Mouse (Mus musculus) forebrain, embryonic 12.5 days (tissue): ENCODE measurements around the gene Tnfrsf14. TPM values are rescaled to one million over a fixed set of nuclear protein-coding genes. Genes with fewer than 3 reads are reported as not detected.

Experiments
- ATAC-seq: fragments of 200-750 bp; cut with Nextera tagmentation; 2 replicates; pipeline ENCODE4 v1.8.0; 2017; ENCODE audit warnings: moderate TSS enrichment; ENCODE audit not compliant: low FRiP score
- H3K27ac ChIP-seq: fragments of 300-500 bp; sonication (generic); 2 replicates; pipeline ENCODE4 v1.5.1; 2016; ENCODE audit warnings: mild to moderate bottlenecking
- H3K27me3 ChIP-seq: fragments of 300-500 bp; sonication (generic); 2 replicates; pipeline ENCODE4 v1.6.1; 2016; ENCODE audit warnings: mild to moderate bottlenecking
- H3K36me3 ChIP-seq: fragments of 300-500 bp; sonication (generic); replicated peaks from 2 replicates; pipeline ENCODE4 v1.6.1; 2016; ENCODE audit warnings: mild to moderate bottlenecking
- H3K4me1 ChIP-seq: fragments of 300-500 bp; sonication (generic); 2 replicates; pipeline ENCODE4 v1.6.1; 2016
- H3K4me2 ChIP-seq: fragments of 300-500 bp; sonication (generic); 2 replicates; pipeline ENCODE4 v1.6.1; 2016; ENCODE audit warnings: mild to moderate bottlenecking, moderate library complexity
- H3K4me3 ChIP-seq: fragments of 300-500 bp; sonication (generic); replicated peaks from 2 replicates; pipeline ENCODE4 v1.5.1; 2016; ENCODE audit warnings: mild to moderate bottlenecking
- H3K9ac ChIP-seq: fragments of 300-500 bp; sonication (generic); 2 replicates; pipeline ENCODE4 v1.6.1; 2016; ENCODE audit warnings: mild to moderate bottlenecking
- H3K9me3 ChIP-seq: fragments of 300-500 bp; sonication (generic); 2 replicates; pipeline ENCODE4 v1.6.1; 2016
- WGBS: fragments of 180-500 bp; shearing (Covaris S2); methylation state at CpG from one replicate; pipeline ENCODE4 v1.1.7; 2016; 5-methylcytosine and 5-hydroxymethylcytosine counted together
- polyA plus RNA-seq: library from polyadenylated mRNA; unstranded; fragments of >200 nt; fragmentation: Nextera tagmentation; extraction: Ambion mirVana; gene quantifications from 2 replicates; pipeline ENCODE4 v1.2.1, GENCODE M21; 2016

Gene Tnfrsf14
- polyA plus RNA-seq, 1 experiment from 2014 or later, result 1.2 TPM

DNA sequence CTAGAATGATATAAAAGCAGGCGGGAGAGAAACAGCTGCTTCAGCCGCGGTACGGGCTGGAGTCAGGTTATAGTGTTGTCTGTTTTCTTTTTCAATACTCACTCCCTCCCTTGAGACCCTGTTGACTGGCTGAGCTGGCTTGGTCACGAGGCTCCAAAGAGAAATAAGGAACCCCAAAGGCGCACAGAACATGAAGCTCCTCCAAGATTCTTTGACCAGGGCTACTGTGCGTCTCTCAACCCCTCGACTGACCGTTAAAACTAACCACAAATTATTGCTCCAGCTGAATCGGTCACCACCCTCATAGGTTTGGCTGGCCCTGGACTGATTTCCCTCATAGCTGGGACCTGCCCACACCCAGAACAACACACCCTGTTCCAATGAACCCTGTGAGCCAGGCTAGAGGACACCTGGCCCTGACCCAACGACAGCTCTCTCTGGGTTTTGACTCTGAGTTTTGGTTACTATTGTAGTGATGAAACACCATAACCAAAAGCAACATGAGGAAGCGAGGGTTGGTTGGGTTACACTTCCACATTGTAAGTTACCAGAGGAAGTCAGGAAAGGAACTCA, 811 bp upstream of the Tnfrsf14 start:
- no peak overlapping the region for H3K9ac ChIP-seq
- 87% methylated on average over 12 of the region's 12 CpGs for WGBS
- no peak overlapping the region for H3K27ac ChIP-seq
- no peak overlapping the region for H3K4me3 ChIP-seq
- no peak overlapping the region for H3K4me2 ChIP-seq
- H3K9me3 ChIP-seq, result no peaks in the 10 kb centered on the region
- peaks cover 4% of the 10 kb centered on the region for H3K4me1 ChIP-seq
- no peaks in the 10 kb centered on the region for H3K27me3 ChIP-seq
- ATAC-seq, result no peak
- H3K36me3 ChIP-seq, result no peaks in the 10 kb centered on the region

DNA sequence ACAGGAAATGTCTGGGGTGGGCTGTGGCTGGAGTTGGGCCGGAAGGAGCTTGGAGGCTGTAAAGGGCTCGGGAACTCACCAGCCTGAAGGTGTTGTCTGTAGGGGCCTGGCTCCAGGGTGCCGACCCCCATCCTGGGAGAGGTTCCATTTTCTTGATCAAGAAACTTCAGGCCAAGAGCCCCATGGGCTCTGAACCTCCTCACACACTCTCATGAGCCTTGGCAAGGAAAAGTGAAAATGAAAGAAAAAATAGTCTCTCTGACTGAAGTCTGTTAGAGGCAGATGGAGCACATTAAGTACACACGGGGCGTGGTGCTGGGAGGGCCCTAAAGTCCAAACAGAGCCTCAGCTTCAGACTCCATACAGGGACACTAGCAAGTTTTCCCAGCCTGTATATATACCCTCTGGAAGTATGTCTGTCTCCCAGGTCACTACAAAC, 445 bp downstream of the Tnfrsf14 start:
- WGBS, result 80% methylated on average over 5 of the region's 5 CpGs
- Histone ChIP-seq H3K4me3 (no peak overlapping the region), H3K27ac (no peak overlapping the region; the same call in 1 of the 2 replicates), H3K27me3 (0 out of 2 replicates have a peak, but pooled peaks cover 5% of the 10 kb centered on the region), H3K9me3 (no peaks in the 10 kb centered on the region), H3K36me3 (no peaks in the 10 kb centered on the region), H3K4me2 (no peak overlapping the region), H3K4me1 (peaks cover 4% of the 10 kb centered on the region), H3K9ac (no peak overlapping the region)
- no peak for ATAC-seq

DNA sequence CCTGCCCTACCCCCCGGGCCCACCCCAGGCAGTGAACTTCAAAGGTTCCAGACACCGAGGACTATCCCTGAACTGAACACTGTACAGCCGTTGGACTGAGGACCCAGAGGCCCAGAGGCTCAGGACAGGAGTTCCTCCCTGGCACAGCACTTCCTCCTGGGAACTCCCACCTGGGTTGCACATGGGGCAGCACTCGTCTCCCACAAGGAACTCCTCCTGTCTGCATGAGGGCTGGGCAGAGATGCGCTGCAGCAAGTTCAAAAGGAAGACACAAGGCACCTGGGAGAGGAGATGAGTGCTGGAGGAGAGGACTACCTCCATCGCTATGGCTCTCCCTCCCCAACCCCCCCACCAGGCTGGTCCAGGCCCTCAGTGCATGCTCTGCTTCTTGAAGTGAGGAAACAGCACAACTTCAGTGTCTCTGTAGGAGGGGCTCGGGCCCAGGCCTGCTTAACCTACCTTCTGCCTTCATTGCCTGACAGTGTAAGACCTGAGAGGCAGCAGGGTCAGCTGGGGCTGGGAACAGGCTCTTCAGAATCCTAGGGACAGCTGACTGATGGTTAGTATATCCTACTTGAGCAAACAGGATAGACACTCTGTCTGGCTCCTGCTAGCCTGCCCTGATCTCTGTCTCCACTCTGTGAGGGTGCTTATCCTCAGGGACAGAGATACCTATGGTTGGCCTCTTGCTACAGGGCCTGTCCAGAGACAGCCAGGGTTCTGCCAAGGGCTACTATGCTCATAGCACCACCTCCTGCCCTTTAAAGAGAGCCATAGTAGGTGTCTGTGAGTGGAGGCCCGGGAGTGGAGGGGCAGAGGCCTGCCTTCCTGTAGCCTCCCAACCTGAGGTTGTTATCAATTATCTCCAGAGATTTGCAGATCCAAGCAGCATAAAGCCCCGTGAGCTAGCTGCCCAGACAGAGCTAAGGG, 1.1 kb downstream of the Tnfrsf14 start:
- no peak overlapping the region for H3K4me3 ChIP-seq
- H3K9me3 ChIP-seq, result no peaks in the 10 kb centered on the region
- no peak overlapping the region for H3K4me2 ChIP-seq
- H3K27ac ChIP-seq, result no peak overlapping the region; the same call in 1 of the 2 replicates
- peaks cover 4% of the 10 kb centered on the region for H3K4me1 ChIP-seq
- H3K9ac ChIP-seq, result no peak overlapping the region
- H3K27me3 ChIP-seq, result 0 out of 2 replicates have a peak, but pooled peaks cover 5% of the 10 kb centered on the region
- ATAC-seq, result no peak
- WGBS, result 75% methylated on average over 9 of the region's 9 CpGs
- no peaks in the 10 kb centered on the region for H3K36me3 ChIP-seq

DNA sequence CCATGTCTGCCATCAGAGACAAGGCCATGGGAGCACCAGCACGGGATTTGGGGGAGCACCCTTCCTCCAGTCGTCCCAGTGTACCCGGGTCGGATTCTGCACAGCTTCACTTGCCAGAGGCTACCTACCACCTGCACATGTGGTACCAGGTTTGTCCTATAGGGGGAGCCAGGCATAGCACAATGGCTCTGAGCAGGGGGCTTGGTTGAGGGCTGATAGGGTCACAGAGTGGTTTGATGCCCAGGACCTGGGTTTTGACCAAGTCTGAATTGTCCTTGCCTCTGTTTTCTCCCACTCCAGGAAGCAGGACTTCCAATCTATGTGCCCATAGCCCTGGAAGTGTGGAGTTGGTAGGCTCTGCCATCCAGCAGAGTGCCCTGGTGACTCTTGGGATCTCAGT, 3.0 kb downstream of the Tnfrsf14 start:
- H3K4me3 ChIP-seq, result no peak overlapping the region
- H3K9me3 ChIP-seq, result no peaks in the 10 kb centered on the region
- H3K9ac ChIP-seq, result no peak overlapping the region
- no peak overlapping the region for H3K27ac ChIP-seq
- no peaks in the 10 kb centered on the region for H3K36me3 ChIP-seq
- H3K4me2 ChIP-seq, result no peak overlapping the region
- H3K27me3 ChIP-seq, result 0 out of 2 replicates have a peak, but pooled peaks cover 5% of the 10 kb centered on the region
- WGBS, result 57% methylated on average over 4 of the region's 4 CpGs
- peaks cover 4% of the 10 kb centered on the region for H3K4me1 ChIP-seq
- ATAC-seq, result no peak

DNA sequence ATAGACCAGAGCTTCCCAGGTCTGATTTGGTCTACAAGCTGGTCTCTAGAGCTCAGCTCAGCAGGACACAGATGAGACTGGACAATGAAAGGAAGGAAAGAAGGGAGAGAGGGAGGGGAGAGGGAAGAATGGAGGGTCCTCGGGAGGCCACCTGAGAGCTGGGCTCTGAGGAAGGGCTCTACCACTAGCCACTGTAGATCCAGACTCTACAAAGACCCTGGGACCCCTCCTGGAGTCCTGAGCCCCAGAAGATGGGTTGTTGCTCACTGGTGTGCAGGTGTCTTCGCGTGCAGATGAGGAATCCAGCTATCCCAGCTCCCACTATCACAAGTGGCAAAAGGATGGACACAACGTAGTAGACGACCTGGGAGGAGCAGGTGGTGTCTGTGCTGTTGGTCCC, 5.4 kb downstream of the Tnfrsf14 start:
- Histone ChIP-seq H3K27me3 (0 out of 2 replicates have a peak, but pooled peaks cover 5% of the 10 kb centered on the region), H3K4me3 (no peak overlapping the region), H3K4me1 (no peaks in the 10 kb centered on the region), H3K9ac (no peak overlapping the region), H3K36me3 (no peaks in the 10 kb centered on the region), H3K27ac (no peak overlapping the region), H3K9me3 (no peaks in the 10 kb centered on the region), H3K4me2 (no peak overlapping the region)
- 85% methylated on average over 5 of the region's 5 CpGs for WGBS
- ATAC-seq, result no peak

DNA sequence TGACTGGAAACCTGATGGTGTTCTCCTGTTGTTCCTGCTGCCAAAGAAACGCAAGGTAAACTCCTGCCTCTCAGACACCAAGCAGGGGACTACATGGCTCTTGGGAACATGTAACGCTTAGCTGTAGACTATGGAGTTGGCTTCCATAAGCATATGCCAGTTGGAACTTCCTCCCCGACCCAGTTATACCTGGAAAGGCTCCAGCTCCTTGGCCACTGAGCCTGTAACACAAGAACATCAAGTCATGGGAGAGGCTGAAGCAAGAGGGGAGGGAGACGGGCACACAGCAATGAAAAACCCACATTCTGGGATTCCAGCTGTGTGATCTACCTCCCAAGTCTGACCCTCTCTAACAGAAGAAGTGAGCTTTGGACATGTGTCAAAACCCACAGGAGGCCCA, 6.1 kb downstream of the Tnfrsf14 start:
- no peaks in the 10 kb centered on the region for H3K9me3 ChIP-seq
- no peak overlapping the region for H3K27ac ChIP-seq
- no peak overlapping the region for H3K9ac ChIP-seq
- no peaks in the 10 kb centered on the region for H3K36me3 ChIP-seq
- 84% methylated on average over 4 of the region's 4 CpGs for WGBS
- no peak overlapping the region for H3K4me2 ChIP-seq
- H3K4me3 ChIP-seq, result no peak overlapping the region
- ATAC-seq, result no peak
- H3K27me3 ChIP-seq, result 0 out of 2 replicates have a peak, but pooled peaks cover 5% of the 10 kb centered on the region
- no peaks in the 10 kb centered on the region for H3K4me1 ChIP-seq

DNA sequence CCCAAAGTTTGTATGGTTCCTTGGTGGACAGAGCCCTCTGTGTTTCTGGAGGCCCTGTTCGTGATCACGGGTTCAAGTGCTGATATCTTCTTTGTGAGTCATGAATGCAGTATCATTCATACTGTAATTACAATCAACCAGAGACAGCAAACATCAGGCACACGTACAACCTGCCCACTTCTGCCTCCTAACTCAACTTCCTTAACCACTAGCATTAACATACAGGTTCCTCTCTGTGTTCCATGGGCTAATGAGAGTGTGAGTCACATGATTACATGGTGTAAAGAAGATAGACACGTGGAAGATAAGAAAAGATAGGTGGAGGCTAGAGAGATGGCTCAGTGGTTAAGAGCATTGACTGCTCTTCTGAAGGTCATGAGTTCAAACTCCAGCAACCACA, 11.7 kb downstream of the Tnfrsf14 start:
- Histone ChIP-seq H3K36me3 (no peaks in the 10 kb centered on the region), H3K9me3 (no peaks in the 10 kb centered on the region), H3K4me2 (no peak overlapping the region), H3K4me1 (no peaks in the 10 kb centered on the region), H3K9ac (no peak overlapping the region), H3K27me3 (no peaks in the 10 kb centered on the region), H3K4me3 (no peak overlapping the region), H3K27ac (no peak overlapping the region)
- 82% methylated on average over 4 of the region's 4 CpGs for WGBS
- no peak for ATAC-seq

DNA sequence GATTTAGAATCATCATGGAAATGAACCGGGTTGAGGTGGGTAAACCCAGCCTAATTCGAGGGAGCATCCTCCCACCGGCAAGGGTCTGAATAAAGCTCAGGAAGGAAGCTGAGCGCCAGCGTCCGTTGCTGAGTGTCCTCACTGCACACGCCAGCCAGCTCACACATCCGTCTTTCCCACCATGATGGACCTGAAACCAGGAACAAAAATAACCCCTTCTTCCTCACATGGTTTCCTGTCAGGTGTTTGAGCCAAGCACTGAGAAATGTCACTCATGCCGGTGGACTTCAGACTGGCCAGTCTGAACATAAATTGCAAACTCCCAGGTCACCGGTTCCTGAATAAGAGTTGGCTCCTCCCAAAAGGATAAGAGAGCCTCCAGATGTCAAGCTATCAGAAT, 13.1 kb downstream of the Tnfrsf14 start:
- Histone ChIP-seq H3K27me3 (no peaks in the 10 kb centered on the region), H3K36me3 (no peaks in the 10 kb centered on the region), H3K4me1 (peaks cover 12% of the 10 kb centered on the region), H3K9me3 (no peaks in the 10 kb centered on the region), H3K27ac (no peak overlapping the region), H3K9ac (no peak overlapping the region), H3K4me3 (no peak overlapping the region), H3K4me2 (no peak overlapping the region)
- WGBS, result 89% methylated on average over 10 of the region's 10 CpGs
- no peak for ATAC-seq

DNA sequence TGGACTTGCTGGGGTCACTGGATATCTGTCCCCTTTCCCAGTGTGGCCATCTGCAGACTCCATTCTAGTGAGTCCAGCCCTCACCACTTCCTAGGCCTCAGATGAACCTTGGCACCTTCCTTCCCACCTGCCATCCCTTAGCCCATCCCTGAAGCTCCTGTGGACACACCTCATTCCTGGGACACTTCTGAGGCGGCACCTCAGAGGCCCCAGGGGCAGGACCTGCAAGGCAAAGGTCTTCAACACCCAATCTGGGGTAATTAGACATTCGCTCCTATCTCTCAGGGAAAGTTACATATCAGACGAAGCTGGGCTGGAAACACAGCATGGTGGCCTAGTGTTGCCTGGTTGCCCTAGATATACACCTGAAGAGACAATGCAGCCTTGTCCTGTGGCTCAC, 13.7 kb downstream of the Tnfrsf14 start:
- no peaks in the 10 kb centered on the region for H3K27me3 ChIP-seq
- 90% methylated on average over 3 of the region's 3 CpGs for WGBS

DNA sequence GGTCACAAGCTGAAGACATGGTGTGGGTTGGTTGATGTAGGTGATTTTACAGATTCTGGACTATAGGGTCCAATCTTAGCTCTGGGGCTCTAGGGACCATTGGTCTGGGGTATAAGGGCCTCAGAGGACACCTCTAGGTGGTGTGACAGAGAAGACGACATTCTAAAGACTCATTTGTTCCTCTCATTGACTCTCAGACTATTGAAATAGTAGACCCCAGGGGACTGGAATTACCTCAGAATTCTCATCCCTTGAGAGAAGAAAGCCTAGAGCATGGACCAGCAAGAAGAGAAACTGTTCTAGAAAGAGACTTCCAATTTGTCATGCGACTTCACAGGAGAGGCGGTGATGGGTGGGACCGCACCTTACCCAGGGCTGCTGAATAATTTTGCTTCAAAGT, 14.1 kb downstream of the Tnfrsf14 start:
- peaks cover 14% of the 10 kb centered on the region for H3K4me1 ChIP-seq
- ATAC-seq, result no peak
- H3K9me3 ChIP-seq, result no peaks in the 10 kb centered on the region
- H3K36me3 ChIP-seq, result no peaks in the 10 kb centered on the region
- no peaks in the 10 kb centered on the region for H3K27me3 ChIP-seq
- no peak overlapping the region for H3K9ac ChIP-seq
- H3K27ac ChIP-seq, result no peak overlapping the region
- no peak overlapping the region for H3K4me3 ChIP-seq
- 91% methylated on average over 4 of the region's 4 CpGs for WGBS
- H3K4me2 ChIP-seq, result no peak overlapping the region

More for the DNA sequence above, 13.7 kb downstream of the Tnfrsf14 start:
- Histone ChIP-seq H3K36me3 (no peaks in the 10 kb centered on the region), H3K4me1 (peaks cover 14% of the 10 kb centered on the region), H3K4me2 (no peak overlapping the region), H3K27ac (no peak overlapping the region), H3K4me3 (no peak overlapping the region), H3K9ac (no peak overlapping the region), H3K9me3 (no peaks in the 10 kb centered on the region)
- ATAC-seq, result no peak

DNA sequence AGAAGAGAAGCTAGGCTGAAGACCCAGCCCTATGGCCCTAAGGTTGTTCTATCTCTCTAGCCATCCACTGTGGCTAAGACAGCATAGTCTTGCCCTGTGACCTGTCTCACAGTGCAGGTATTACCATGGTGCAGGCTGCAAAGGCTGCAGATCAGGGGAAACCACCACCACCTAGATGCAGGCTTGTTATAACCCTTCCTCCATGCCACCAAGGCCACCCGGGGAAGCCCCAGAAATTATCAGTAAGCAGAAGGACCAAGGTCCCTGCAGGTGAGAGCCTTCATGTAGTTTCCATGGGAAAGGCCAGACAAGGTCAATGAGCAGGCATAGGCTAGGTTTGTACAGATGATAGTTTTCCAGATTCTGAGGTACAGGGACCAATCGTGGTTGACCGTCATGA, 14.5 kb downstream of the Tnfrsf14 start:
- no peak overlapping the region for H3K27ac ChIP-seq
- H3K9me3 ChIP-seq, result no peaks in the 10 kb centered on the region
- H3K36me3 ChIP-seq, result no peaks in the 10 kb centered on the region
- H3K9ac ChIP-seq, result no peak overlapping the region
- H3K4me1 ChIP-seq, result peaks cover 14% of the 10 kb centered on the region
- no peaks in the 10 kb centered on the region for H3K27me3 ChIP-seq
- 96% methylated on average over 3 of the region's 3 CpGs for WGBS
- H3K4me3 ChIP-seq, result no peak overlapping the region
- H3K4me2 ChIP-seq, result no peak overlapping the region
- ATAC-seq, result no peak

DNA sequence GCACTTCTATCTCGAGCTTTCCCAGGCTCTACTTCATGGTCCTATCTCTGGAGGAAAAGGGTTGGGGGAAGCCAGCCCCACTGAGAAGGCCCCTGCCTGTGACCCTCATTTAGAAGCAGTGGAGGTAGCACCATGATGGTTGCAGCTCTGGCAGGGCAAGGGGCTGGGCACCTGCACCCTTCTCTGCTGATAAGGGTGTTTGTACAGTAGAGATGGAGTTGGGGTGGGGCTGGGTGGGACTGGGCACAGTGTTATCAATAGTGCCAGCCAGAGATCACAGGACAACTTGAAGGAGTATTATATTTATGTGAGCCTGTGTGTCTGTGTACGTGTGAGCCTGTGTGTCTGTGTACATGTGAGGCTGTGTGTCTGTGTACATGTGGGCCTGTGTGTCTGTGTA, 16.7 kb downstream of the Tnfrsf14 start:
- Histone ChIP-seq H3K9me3 (no peaks in the 10 kb centered on the region), H3K9ac (no peak overlapping the region), H3K4me1 (peaks cover 18% of the 10 kb centered on the region), H3K27ac (no peak overlapping the region), H3K4me2 (no peak overlapping the region), H3K27me3 (no peaks in the 10 kb centered on the region), H3K36me3 (no peaks in the 10 kb centered on the region), H3K4me3 (no peak overlapping the region)
- whole genome bisulfite sequencing, result 66% methylated on average over 2 of the region's 2 CpGs
- no peak for ATAC-seq
